Mouse (Mus musculus): ENCODE results near the gene Apeh. TPM values are rescaled to one million over a fixed set of nuclear protein-coding genes. Genes with fewer than 3 reads are reported as not detected.
A peak's percentile ranks its signal among the peaks of the same experiment; 100 is the strongest.

The Apeh gene
- total and polyA plus RNA-seq, 2 experiments: 53.3 to 116 TPM

DNA sequence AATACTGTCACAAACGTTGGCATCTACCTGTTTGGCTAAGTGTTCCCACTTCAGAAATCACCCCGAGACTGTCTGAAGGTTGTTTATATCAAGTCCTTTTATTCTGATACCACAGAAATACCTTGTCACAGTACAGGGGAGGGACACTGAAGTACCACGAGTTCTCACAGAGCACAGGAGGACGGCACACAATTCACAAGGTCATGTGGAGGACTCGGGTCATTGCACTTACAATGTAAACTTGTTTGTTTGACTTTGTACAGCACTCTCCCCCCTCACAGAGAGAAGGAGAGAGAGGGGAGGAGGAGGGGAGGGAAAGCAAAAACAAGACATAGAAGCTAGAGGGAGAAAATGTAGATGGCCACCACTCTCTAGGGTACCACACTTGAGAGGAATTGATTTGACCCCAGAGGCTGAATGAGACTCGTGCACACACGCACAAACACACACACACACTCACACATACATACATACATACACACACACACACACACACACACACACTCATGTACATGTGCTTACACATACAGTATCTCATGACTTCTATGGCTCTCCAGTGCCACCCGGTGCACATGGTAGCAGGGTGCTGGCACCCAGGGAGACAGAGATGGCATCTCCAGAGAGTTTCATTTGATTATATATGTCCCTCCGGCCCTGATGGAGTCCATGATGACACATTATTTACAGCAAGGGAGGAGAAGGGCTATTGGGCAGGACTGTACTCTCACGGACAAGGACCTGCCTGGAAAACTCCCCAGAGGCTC is 1.7 kb upstream of the Apeh start:
- TF ChIP-seq POLR2A (IDR thresholded peaks at IDR 0.05; ENCODE audit: extremely low read depth, insufficient read depth, low read length): no peak
- 0 out of 2 replicates have a peak, but pooled peaks have one; percentile 6 for TF ChIP-seq CTCF (IDR thresholded peaks at IDR 0.05; ENCODE audit: low read depth, low read length)
- WGBS: 33% methylated on average over 10 of the region's 10 CpGs
- H3K79me2 ChIP-seq (ENCODE audit: control insufficient read depth, insufficient read depth, low read length): peaks cover 3% of the 10 kb centered on the region; the same call in 1 of the 2 replicates
- peak overlapping the region; percentile 37 for H3K27ac ChIP-seq (replicated peaks; ENCODE audit: insufficient read depth, low read depth, low read length)
- peaks cover 2% of the 10 kb centered on the region; the same call in 1 of the 2 replicates for H3K36me3 ChIP-seq (ENCODE audit: control insufficient read depth, insufficient read depth, low read length)
- peaks cover 11% of the 10 kb centered on the region for H3K4me1 ChIP-seq (ENCODE audit: control insufficient read depth, insufficient read depth, low read length)
- no peaks in the 10 kb centered on the region for H3K27me3 ChIP-seq (ENCODE audit: control insufficient read depth, insufficient read depth, low read length)
- no peak overlapping the region for H3K9ac ChIP-seq (ENCODE audit: low read depth, low read length)
- DNase-seq (ENCODE audit: extremely low read depth, low read depth, low spot score): peak; percentile 90
- H3K4me3 ChIP-seq (ENCODE audit: insufficient read depth, low read depth, low read length): no peak overlapping the region

DNA sequence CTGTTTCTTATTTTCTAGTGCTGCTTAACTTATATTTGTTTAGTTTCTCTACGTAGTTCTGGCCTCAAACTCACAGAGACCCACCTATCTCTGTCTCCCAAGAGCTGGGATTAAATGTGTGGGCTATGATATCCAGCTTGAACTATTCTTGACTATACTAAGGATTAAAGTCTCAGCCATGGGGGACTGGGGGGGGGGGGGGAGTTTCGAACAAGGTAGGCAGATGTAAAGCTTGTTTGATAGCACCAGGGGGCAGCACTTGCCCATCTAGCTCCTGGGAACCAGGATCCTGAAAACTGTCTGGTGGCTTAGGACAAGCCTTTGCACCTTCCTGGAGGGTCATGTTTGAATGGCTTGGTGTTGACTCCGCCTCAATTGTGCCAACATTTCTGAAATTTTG is 1.1 kb upstream of the Apeh start:
- Histone ChIP-seq H3K4me3 (ENCODE audit: insufficient read depth, low read depth, low read length) (no peak overlapping the region; the same call in 1 of the 2 replicates), H3K9ac (ENCODE audit: low read depth, low read length) (no peak overlapping the region), H3K27ac (replicated peaks; ENCODE audit: insufficient read depth, low read depth, low read length) (peak overlapping the region; percentile 37), H3K79me2 (ENCODE audit: control insufficient read depth, insufficient read depth, low read length) (peaks cover 3% of the 10 kb centered on the region; the same call in 1 of the 2 replicates), H3K36me3 (ENCODE audit: control insufficient read depth, insufficient read depth, low read length) (peaks cover 3% of the 10 kb centered on the region; the same call in 1 of the 2 replicates), H3K4me1 (ENCODE audit: control insufficient read depth, insufficient read depth, low read length) (peaks cover 13% of the 10 kb centered on the region), H3K27me3 (ENCODE audit: control insufficient read depth, insufficient read depth, low read length) (no peaks in the 10 kb centered on the region)
- DNase-seq (ENCODE audit: extremely low read depth, low read depth, low spot score): peak; percentile 76
- WGBS: 5% methylated on average over 3 of the region's 3 CpGs
- no peak for TF ChIP-seq POLR2A (IDR thresholded peaks at IDR 0.05; ENCODE audit: extremely low read depth, insufficient read depth, low read length)
- peak; percentile 79 for TF ChIP-seq CTCF (IDR thresholded peaks at IDR 0.05; ENCODE audit: low read depth, low read length)

DNA sequence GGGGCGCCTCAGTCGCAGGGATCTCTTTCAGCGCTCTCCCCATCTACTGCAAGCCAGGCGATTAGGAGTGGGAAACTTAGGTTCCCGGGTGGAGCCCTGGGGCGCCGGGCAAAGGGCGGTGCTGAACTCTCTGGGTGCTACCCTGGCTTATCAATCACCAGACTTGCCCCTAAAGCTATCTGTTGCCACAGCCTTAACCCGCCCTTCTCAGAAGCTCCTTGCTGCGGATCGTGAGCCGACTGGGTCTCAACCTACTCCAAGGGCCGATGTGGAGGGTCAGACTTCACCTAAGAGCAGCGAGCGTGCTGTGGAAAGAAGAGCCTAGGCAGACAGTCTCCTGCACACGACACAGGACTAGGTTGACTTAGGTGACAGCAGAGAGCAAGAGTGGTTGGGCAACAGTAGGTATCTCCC is 599 bp upstream of the Apeh start:
- WGBS: under 1% methylated on average over 16 of the region's 16 CpGs

DNA sequence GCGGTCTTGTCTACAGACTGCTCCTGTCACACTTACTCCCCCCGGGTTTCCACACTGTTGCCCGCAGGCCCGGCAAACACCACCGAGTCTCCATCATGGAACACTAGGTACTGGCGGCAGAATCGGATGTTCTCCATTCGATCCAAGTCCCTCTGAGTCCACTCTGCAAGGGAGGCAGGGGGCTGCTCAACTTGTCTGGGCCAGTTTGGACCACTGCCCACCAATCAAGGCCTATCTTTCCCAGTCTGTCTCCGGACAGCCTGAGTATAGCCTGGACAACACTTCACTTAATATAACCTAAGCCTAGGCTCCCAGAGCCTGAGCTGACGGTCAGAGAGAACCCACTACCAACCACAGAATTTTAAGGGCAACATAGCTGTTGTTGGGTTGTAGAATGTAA is 820 bp downstream of the Apeh start:
- Histone ChIP-seq H3K27ac (replicated peaks; ENCODE audit: insufficient read depth, low read depth, low read length) (peak overlapping the region; percentile 74), H3K4me1 (ENCODE audit: control insufficient read depth, insufficient read depth, low read length) (peaks cover 13% of the 10 kb centered on the region), H3K36me3 (ENCODE audit: control insufficient read depth, insufficient read depth, low read length) (peaks cover 13% of the 10 kb centered on the region; the same call in 1 of the 2 replicates), H3K4me3 (ENCODE audit: insufficient read depth, low read depth, low read length) (peak overlapping the region; percentile 75), H3K79me2 (ENCODE audit: control insufficient read depth, insufficient read depth, low read length) (peaks cover 3% of the 10 kb centered on the region; the same call in 1 of the 2 replicates), H3K9ac (ENCODE audit: low read depth, low read length) (peak overlapping the region; percentile 94), H3K27me3 (ENCODE audit: control insufficient read depth, insufficient read depth, low read length) (no peaks in the 10 kb centered on the region)
- TF ChIP-seq POLR2A (IDR thresholded peaks at IDR 0.05; ENCODE audit: extremely low read depth, insufficient read depth, low read length): no peak
- TF ChIP-seq CTCF (IDR thresholded peaks at IDR 0.05; ENCODE audit: low read depth, low read length): no peak
- WGBS: 38% methylated on average over 10 of the region's 10 CpGs
- DNase-seq (ENCODE audit: extremely low read depth, low read depth, low spot score): peak; percentile 23

More for the DNA sequence above, 599 bp upstream of the Apeh start:
- peak overlapping the region; percentile 45 for H3K4me3 ChIP-seq (ENCODE audit: insufficient read depth, low read depth, low read length)
- TF ChIP-seq POLR2A (IDR thresholded peaks at IDR 0.05; ENCODE audit: extremely low read depth, insufficient read depth, low read length) (no peak), CTCF (IDR thresholded peaks at IDR 0.05; ENCODE audit: low read depth, low read length) (no peak)
- H3K27ac ChIP-seq (replicated peaks; ENCODE audit: insufficient read depth, low read depth, low read length): peak overlapping the region; percentile 64
- no peaks in the 10 kb centered on the region for H3K27me3 ChIP-seq (ENCODE audit: control insufficient read depth, insufficient read depth, low read length)
- H3K4me1 ChIP-seq (ENCODE audit: control insufficient read depth, insufficient read depth, low read length): peaks cover 13% of the 10 kb centered on the region
- H3K9ac ChIP-seq (ENCODE audit: low read depth, low read length): peak overlapping the region; percentile 45
- H3K36me3 ChIP-seq (ENCODE audit: control insufficient read depth, insufficient read depth, low read length): peaks cover 3% of the 10 kb centered on the region; the same call in 1 of the 2 replicates
- DNase-seq (ENCODE audit: extremely low read depth, low read depth, low spot score): peak; percentile 62
- H3K79me2 ChIP-seq (ENCODE audit: control insufficient read depth, insufficient read depth, low read length): peaks cover 3% of the 10 kb centered on the region; the same call in 1 of the 2 replicates

DNA sequence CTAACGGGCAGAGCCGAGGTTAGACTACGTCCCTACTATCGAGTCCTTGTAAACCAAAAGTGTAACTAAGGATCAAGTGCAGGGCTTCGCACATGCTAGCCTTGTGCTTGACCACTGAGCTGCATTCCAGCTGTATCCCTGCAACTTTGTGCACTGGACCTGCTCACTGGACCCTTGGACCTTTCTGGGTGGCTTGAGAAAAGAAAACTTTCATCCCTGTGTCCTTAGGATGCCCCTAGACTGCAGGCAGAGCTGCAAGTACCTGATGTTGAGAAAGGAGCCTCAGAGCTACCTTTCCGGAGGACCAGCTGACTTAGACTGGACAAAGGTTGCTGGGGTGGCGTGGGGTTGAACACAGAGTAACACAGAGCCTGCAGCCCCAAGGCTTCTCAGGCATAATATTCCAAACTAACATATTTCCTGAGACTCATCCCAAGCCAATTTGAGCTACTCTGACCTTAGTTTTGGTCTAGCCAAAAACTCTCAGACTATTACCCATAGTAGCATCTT is 3.7 kb downstream of the Apeh start:
- Histone ChIP-seq H3K36me3 (ENCODE audit: control insufficient read depth, insufficient read depth, low read length) (peaks cover 32% of the 10 kb centered on the region; the same call in 1 of the 2 replicates), H3K27ac (replicated peaks; ENCODE audit: insufficient read depth, low read depth, low read length) (0 out of 2 replicates have a peak overlapping the region, but pooled peaks have one; percentile 6), H3K4me3 (ENCODE audit: insufficient read depth, low read depth, low read length) (no peak overlapping the region), H3K27me3 (ENCODE audit: control insufficient read depth, insufficient read depth, low read length) (no peaks in the 10 kb centered on the region), H3K79me2 (ENCODE audit: control insufficient read depth, insufficient read depth, low read length) (peaks cover 3% of the 10 kb centered on the region; the same call in 1 of the 2 replicates), H3K9ac (ENCODE audit: low read depth, low read length) (no peak overlapping the region), H3K4me1 (ENCODE audit: control insufficient read depth, insufficient read depth, low read length) (peaks cover 14% of the 10 kb centered on the region)
- no peak for DNase-seq (ENCODE audit: extremely low read depth, low read depth, low spot score)
- 56% methylated on average over 7 of the region's 7 CpGs for WGBS
- TF ChIP-seq POLR2A (IDR thresholded peaks at IDR 0.05; ENCODE audit: extremely low read depth, insufficient read depth, low read length) (no peak), CTCF (IDR thresholded peaks at IDR 0.05; ENCODE audit: low read depth, low read length) (no peak)
